Comparison of ENCODE assay signal across 15 mouse cellular contexts in the genomic region with DNA sequence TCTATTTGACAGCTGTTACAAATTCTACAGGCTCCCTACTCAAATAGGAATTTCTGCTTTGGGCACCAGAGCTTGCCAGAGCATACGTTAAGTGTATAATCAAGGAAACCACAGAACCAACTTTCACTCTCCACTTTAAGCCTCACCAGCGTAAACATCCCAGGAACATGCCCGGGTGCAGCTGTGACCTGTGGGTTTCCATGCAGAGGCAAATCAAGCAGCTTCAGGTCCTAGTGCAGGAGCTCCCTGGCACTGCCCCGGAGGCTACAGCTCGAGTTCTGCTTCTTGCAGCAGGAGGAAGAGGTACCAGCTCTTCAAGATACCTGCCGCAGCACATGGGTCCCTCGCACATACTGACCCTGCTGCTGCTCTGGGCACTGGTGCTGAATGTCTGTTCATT.
"Had no signal": no experiment of that assay in that cellular context is flagged by ENCODE, and none has a peak within 500 bp of the region (broad histone marks: within the 10 kb centered on the region; RNA-seq: fewer than 3 reads in every experiment).

No protein-coding gene starts in this region.

- ATAC-seq: intestine, embryonic 16.5 days had no signal

- H3K4me3 ChIP-seq: kidney, embryonic 15.5 days; left cerebral cortex, adult 2 months; limb, embryonic 10.5 days; liver, embryonic 15.5 days; midbrain, embryonic 10.5 days; myocyte; neural tube, embryonic 15.5 days had no signal

- H3K9ac ChIP-seq: kidney, embryonic 15.5 days; liver, embryonic 15.5 days; neural tube, embryonic 15.5 days had no signal

- H3K27ac ChIP-seq: kidney, embryonic 15.5 days; left cerebral cortex, adult 2 months; limb, embryonic 10.5 days; liver, embryonic 15.5 days; macrophage; midbrain, embryonic 10.5 days; neural tube, embryonic 15.5 days had no signal

- H3K36me3 ChIP-seq: kidney, embryonic 15.5 days; limb, embryonic 10.5 days; liver, embryonic 15.5 days; midbrain, embryonic 10.5 days; neural tube, embryonic 15.5 days had no signal

- H3K4me2 ChIP-seq: kidney, embryonic 15.5 days; liver, embryonic 11.5 days; liver, embryonic 15.5 days; neural tube, embryonic 15.5 days had no signal

- H3K27me3 ChIP-seq: kidney, embryonic 15.5 days; liver, embryonic 15.5 days; neural tube, embryonic 15.5 days had no signal

- DNase-seq: kidney, adult 2 months; kidney, postnatal 14 days; midbrain, embryonic 14.5 days; thymus, adult 18-20 months; thymus, postnatal 14 days had no signal

- H3K9me3 ChIP-seq: kidney, embryonic 15.5 days; limb, embryonic 10.5 days; liver, embryonic 15.5 days; midbrain, embryonic 10.5 days; neural tube, embryonic 15.5 days had no signal
